Mouse (Mus musculus): ENCODE measurements around the gene Mettl7a1. TPM values are rescaled to one million over a fixed set of nuclear protein-coding genes. Genes with fewer than 3 reads are reported as not detected.
"Not testable (repeated sequence)": the region's sequence is repeated elsewhere in the genome, so short reads cannot be mapped to it uniquely, and the experiment has no call there.

The Mettl7a1 gene
- polyA plus RNA-seq, 1 experiment from 2014 or later, result 13.2 TPM

DNA sequence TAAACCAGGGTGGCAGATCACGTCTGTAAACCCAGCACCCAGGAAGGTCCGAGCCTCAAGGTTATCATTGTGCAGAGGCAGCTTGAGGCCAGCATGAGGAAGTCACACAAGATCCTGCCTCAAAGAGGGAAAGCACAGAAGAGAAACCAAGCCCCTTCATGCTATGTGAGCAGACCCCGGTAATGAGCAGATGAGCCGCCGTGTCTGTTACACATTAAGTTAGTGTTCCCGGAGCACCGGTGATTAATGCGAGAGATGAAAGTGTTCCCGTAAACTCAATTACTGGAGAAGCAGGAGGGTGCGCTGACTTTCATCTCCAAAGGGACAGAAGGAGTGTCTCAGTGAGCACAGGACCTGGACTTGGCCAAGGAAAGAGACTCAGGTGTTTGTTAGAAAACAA is 25.4 kb downstream of the Mettl7a1 start:
- H3K27me3 ChIP-seq; H3K9ac ChIP-seq; H3K4me3 ChIP-seq (replicated peaks); H3K9me3 ChIP-seq (replicated peaks); H3K27ac ChIP-seq; H3K4me1 ChIP-seq; H3K4me2 ChIP-seq; H3K36me3 ChIP-seq: not testable (repeated sequence)
- ATAC-seq (replicated peaks; ENCODE audit: low FRiP score), result peak; percentile 72
- WGBS, result 43% methylated on average over 10 of the region's 10 CpGs

DNA sequence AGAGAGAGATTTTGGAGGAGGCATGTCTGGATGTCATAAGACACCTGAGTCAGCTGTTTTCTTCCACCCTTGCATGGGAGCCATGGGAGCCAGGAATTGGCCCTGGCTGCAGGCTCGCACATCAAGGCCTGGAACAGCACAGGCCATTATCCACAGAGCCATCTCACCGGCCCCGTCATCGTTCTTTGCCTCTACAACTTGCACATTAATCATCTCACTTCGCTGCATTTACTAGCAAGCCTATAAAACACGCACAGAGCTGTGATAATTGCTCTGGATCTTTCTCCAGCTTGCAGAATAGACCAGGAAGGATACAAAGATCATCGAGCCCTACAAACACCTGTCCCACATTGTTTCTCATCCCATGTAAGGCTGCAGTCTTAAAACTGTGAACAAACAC is 26.8 kb downstream of the Mettl7a1 start:
- Histone ChIP-seq H3K4me3 (replicated peaks) (no peak overlapping the region), H3K27me3 (no peaks in the 10 kb centered on the region), H3K4me2 (no peak overlapping the region), H3K9me3 (replicated peaks) (no peaks in the 10 kb centered on the region), H3K36me3 (no peaks in the 10 kb centered on the region), H3K27ac (no peak overlapping the region), H3K9ac (no peak overlapping the region), H3K4me1 (0 out of 2 replicates have a peak, but pooled peaks cover 4% of the 10 kb centered on the region)
- ATAC-seq (replicated peaks; ENCODE audit: low FRiP score), result no peak
- WGBS, result 40% methylated on average over 7 of the region's 7 CpGs

DNA sequence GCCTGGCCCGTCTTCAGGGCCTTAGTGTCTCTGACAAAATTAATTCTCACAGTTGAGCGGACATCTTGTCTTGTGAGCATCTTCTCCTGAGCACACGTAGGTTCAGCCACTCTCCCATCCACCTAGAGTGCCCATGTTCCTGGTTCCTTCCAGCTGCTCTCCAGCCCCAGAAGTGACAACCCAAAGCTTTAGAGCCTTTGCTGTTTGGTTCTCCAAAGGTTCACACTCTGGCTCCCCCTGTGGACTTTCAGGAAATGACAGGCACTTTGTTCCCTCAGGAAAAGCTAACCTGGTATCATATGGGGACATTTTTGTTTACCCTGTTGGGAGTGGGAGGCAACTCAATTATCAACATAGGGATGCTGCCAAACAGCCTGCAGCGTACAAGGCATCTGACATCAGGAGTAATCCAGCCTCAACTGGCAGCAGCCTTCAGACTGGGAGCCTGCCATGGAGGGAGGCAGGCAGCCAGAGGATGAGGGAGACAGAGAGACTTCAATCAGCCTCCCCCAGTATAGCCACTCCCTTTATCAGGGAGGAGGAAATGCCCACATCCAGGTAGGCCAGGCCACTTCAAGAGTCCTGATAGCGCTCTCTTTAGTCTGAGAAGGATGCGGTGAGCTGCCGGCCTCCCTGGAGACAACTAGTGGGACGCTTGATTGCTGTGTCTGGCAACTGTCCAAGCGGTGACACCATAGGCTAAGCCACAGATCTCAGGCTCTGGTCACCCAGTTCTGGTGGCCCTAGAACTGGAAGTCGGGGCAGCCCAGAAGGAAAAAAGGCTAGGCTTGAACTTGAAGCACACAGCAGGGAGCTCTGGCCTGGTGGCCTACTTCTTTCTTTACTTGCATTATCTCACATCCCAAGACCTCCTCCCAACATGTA is 28.4 kb downstream of the Mettl7a1 start:
- not testable (repeated sequence) for H3K27me3 ChIP-seq; H3K4me1 ChIP-seq; H3K36me3 ChIP-seq; H3K27ac ChIP-seq; H3K4me3 ChIP-seq (replicated peaks); H3K9ac ChIP-seq; H3K9me3 ChIP-seq (replicated peaks); H3K4me2 ChIP-seq
- ATAC-seq (replicated peaks; ENCODE audit: low FRiP score), result 0 out of 2 replicates have a peak, but pooled peaks have one; percentile 29
- 55% methylated on average over 3 of the region's 10 CpGs for WGBS

DNA sequence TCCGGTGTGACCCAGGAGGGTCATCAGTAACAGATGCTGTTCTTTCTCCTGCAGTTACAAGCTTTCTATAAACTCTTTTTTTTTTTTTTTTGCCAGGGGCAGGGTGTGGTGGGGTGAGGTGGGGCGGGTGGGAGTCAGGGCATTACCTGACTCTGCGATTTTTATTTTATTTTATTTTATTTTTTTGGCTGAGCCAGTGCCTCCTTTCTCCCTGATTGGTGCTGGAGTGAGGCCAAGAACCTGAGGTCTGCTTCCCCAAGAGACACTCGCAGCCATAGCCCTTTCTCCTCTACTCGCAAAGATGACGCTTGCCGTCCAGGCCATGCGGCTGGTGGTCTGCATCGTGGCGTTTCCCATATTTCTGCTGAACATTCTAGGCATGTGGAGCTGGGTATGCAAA is 30.7 kb downstream of the Mettl7a1 start, which contains the start of gene Mettl7a3:
TSS of gene Mettl7a3 (plus strand) at position 301 of the 400 bp plus-strand sequence.
- Histone ChIP-seq H3K9ac (no peak within 1 kb of the TSS), H3K36me3 (no peaks in the 10 kb centered on the region), H3K27me3 (no peaks in the 10 kb centered on the region), H3K4me3 (replicated peaks) (no peak within 1 kb of the TSS), H3K27ac (no peak within 1 kb of the TSS), H3K4me1 (no peaks in the 10 kb centered on the region), H3K4me2 (no peak within 1 kb of the TSS), H3K9me3 (replicated peaks) (no peaks in the 10 kb centered on the region)
- 70% methylated on average over 10 of the region's 10 CpGs for WGBS
- ATAC-seq (replicated peaks; ENCODE audit: low FRiP score), result no peak

DNA sequence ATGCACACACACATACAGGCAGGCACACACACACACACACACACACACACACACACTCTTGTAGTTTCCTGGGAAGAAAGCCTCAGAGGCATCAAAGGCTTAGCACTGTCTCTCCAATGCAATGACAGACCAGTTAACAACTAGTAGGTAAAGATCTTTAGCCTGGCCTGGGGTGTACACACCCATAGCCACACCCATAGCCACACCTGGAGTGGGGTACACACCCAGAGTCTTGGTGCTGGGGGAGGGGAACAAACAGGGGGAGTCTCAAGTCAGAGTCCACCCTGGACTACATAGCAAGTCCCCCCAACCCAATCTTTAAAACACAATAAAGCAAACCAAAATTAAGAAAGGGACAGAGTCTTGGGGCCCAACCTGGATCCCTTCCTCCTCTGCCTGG is 33.4 kb downstream of the Mettl7a1 start:
- not testable (repeated sequence) for H3K9ac ChIP-seq; H3K4me2 ChIP-seq; H3K4me3 ChIP-seq (replicated peaks); H3K27ac ChIP-seq; H3K4me1 ChIP-seq; ATAC-seq (replicated peaks; ENCODE audit: low FRiP score); H3K36me3 ChIP-seq; H3K27me3 ChIP-seq; H3K9me3 ChIP-seq (replicated peaks)

DNA sequence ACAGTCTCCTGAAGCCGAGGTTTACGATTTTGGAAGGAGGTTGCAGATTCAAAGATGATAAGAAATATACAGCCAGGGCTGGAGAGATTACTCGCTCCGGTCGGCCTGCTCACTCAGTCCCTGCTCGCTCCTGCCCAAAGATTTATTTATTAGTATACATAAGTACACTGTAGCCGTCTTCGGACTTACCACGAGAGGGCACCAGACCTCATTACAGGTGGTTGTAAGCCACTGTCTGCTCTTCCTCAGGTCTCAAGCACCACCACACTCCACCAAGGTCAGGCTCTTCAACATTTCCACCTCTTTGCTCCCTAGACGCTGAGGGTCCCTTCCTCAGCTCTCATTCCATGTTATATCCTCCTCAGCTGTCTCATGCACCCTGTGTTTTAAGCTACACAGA is 33.9 kb downstream of the Mettl7a1 start:
- not testable (repeated sequence) for H3K9me3 ChIP-seq (replicated peaks); H3K4me1 ChIP-seq; H3K4me3 ChIP-seq (replicated peaks); H3K27ac ChIP-seq; H3K4me2 ChIP-seq; H3K9ac ChIP-seq; ATAC-seq (replicated peaks; ENCODE audit: low FRiP score); H3K27me3 ChIP-seq; H3K36me3 ChIP-seq
- 34% methylated on average over 10 of the region's 10 CpGs for WGBS

DNA sequence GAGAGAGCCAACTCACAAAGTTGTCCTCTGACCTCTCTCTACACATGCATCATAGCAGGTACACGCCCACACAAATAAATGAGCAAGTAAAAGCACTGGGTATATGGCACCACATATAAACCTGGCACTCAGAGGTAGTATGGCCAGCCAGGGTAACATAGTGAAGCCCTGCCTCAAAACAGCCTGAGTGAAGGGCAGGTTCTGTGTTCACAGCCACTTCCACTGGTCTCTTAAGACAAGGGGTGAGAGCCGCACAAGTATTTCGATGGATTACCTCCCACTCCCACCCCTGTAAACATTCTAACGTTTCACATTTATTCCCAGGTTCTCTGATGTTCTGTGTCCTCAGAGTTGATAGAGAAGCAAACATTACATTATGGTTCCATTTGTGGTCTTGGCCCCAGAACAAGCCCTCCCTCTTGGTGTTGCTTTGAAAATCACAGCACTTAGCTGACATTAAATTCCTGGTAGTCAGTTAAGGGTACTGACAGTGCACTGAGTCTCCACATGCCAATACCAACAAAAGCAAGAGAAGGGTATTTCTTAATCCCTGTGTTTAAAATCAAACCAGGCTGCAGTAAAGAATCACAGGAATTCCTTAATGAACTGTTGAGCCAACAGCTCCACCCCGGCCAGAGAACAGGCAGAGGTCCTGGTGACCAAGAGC is 37.5 kb downstream of the Mettl7a1 start:
- H3K27ac ChIP-seq; H3K27me3 ChIP-seq; ATAC-seq (replicated peaks; ENCODE audit: low FRiP score); H3K9me3 ChIP-seq (replicated peaks); H3K9ac ChIP-seq; H3K4me2 ChIP-seq; H3K4me1 ChIP-seq; H3K36me3 ChIP-seq; H3K4me3 ChIP-seq (replicated peaks): not testable (repeated sequence)
- WGBS, result 61% methylated on average over 5 of the region's 5 CpGs

DNA sequence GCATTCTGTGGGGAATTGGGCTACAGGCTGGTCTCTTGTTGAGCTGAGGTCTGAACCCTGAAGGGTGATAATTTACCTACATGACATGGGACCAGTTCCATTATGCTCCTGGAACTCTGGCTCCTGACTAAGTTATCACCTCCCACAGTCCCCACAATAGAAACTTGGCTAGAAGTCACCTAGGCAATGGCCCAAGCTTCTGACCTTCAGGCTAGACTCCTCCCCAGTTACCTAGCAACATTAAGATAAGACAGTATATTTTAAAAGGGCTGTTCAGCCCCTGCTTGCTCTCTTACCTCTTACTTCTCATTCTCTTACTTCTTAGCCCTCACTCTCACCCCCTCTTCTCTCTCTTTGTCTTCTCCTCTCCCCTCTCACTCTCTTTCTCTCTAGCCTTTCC is 41.5 kb downstream of the Mettl7a1 start:
- Histone ChIP-seq H3K36me3 (no peaks in the 10 kb centered on the region), H3K27me3 (no peaks in the 10 kb centered on the region), H3K9me3 (replicated peaks) (no peaks in the 10 kb centered on the region), H3K9ac (no peak overlapping the region), H3K4me1 (0 out of 2 replicates have a peak, but pooled peaks cover 9% of the 10 kb centered on the region), H3K4me3 (replicated peaks) (no peak overlapping the region), H3K4me2 (no peak overlapping the region), H3K27ac (no peak overlapping the region)
- ATAC-seq (replicated peaks; ENCODE audit: low FRiP score), result no peak

DNA sequence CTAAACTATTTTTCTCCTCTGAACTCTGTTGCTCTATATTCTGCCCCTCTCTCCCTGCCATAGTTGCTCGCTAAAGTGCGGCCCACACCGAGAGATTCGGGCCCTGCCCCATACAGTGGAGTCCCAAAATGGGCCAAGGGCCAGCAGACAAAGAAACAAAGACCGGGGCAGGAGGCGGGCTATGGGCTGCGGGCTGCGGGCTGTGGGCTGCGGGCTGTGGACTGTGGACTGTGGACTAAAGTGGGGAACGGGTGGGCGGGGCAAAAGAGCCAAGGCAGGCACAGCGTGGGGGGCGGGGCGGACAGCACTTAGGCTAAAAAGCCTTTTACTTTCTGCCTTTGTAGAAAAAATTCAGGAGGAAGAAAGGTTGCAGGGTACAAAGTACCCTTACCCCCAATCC is 42.8 kb downstream of the Mettl7a1 start:
- Histone ChIP-seq H3K9me3 (replicated peaks) (no peaks in the 10 kb centered on the region), H3K27ac (peak overlapping the region; percentile 13; the same call in 1 of the 2 replicates), H3K27me3 (no peaks in the 10 kb centered on the region), H3K9ac (no peak overlapping the region), H3K4me3 (replicated peaks) (no peak overlapping the region), H3K4me2 (no peak overlapping the region), H3K4me1 (0 out of 2 replicates have a peak, but pooled peaks cover 9% of the 10 kb centered on the region), H3K36me3 (no peaks in the 10 kb centered on the region)
- no peak; the same call in 1 of the 2 replicates for ATAC-seq (replicated peaks; ENCODE audit: low FRiP score)
- 75% methylated on average over 14 of the region's 14 CpGs for WGBS

DNA sequence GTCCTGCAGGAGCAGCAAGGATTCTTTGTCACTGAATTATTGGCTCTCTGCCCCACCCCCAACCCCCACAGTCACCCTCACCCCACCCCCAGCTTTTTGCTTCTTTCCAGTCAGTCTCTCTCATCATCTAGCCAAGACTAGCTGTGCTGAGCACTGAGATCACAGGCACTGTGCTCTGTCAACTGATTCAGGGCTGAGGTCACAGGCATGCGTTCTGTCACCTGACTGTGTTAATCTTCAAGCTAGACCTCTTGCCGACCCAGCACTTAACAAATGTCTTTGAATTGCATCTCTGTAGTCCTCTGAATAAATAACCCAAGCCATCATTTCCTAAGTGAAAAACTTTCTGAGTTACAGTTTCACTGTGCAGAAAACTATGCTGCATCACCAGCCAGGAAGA is 45.6 kb downstream of the Mettl7a1 start:
- peak; percentile 82 for ATAC-seq (replicated peaks; ENCODE audit: low FRiP score)
- Histone ChIP-seq H3K4me1 (0 out of 2 replicates have a peak, but pooled peaks cover 9% of the 10 kb centered on the region), H3K36me3 (no peaks in the 10 kb centered on the region), H3K9me3 (replicated peaks) (no peaks in the 10 kb centered on the region), H3K4me3 (replicated peaks) (no peak overlapping the region), H3K4me2 (no peak overlapping the region), H3K27ac (peak overlapping the region; percentile 59), H3K27me3 (no peaks in the 10 kb centered on the region), H3K9ac (no peak overlapping the region)
- WGBS, result 18% methylated on average over 2 of the region's 2 CpGs

DNA sequence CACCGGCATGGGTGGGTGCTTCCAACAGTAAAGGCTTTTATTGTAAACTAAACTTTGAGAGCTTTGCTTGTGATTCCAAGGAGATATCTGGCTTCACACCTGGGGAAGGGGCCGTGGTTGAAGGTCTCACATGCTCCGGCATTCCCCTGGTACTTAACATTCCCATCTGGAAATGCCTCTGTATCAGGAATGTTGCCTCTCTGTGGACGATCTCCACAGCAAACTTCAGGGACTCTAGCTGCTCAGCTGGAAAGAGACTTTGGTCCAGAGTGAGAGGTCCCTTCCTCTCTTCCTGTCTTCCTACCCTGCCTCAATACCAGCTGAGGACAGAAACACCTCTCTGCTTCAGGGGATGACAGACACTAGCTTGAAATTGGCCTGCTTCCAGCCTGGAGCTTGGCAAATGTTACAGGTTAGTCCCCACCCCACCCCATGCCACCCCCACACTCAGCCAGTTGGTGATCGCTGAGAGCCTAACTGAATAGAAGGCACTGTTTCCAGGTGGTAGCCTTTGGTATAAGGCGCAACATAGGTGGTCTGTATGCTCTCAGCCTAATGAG is 47.6 kb downstream of the Mettl7a1 start:
- 0 out of 2 replicates have a peak, but pooled peaks cover 9% of the 10 kb centered on the region for H3K4me1 ChIP-seq
- H3K9me3 ChIP-seq (replicated peaks), result no peaks in the 10 kb centered on the region
- no peak overlapping the region for H3K4me2 ChIP-seq
- no peak overlapping the region for H3K9ac ChIP-seq
- H3K27ac ChIP-seq, result no peak overlapping the region
- H3K4me3 ChIP-seq (replicated peaks), result no peak overlapping the region
- no peak for ATAC-seq (replicated peaks; ENCODE audit: low FRiP score)
- H3K27me3 ChIP-seq, result no peaks in the 10 kb centered on the region
- no peaks in the 10 kb centered on the region for H3K36me3 ChIP-seq
- WGBS, result 69% methylated on average over 6 of the region's 6 CpGs

DNA sequence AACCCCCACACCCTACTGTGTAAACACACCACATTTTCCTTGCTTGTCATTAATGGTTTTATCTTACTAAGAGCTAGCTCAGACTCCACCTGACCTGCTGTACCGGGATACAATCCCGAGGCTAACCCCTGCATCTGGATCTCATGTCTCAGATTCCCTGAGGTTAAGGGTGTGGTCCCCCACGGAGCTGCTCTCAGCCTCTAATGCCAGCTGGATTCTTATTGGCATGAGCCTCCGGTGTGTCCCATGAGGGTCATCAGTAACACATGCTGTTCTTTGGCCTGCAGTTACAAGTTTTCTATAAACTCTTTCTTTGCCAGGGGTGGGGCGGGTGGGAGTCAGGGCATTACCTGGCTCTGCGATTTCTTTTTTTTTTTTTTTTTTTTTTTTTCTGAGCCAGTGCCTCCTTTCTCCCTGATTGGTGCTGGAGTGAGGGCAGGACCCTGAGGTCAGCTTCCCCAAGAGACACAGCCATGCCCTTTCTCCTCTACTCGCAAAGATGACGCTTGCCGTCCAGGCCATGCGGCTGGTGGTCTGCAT is 48.8 kb downstream of the Mettl7a1 start, which contains the start of the genes Methig1 and Mettl7a2:
TSS of gene Methig1 (plus strand) at position 439 of the 540 bp plus-strand sequence.
TSS of gene Mettl7a2 (plus strand) at position 490 of the 540 bp plus-strand sequence.
- Histone ChIP-seq H3K27me3 (no peaks in the 10 kb centered on the region), H3K9me3 (replicated peaks) (no peaks in the 10 kb centered on the region), H3K27ac (no peak within 1 kb of the TSS), H3K4me3 (replicated peaks) (no peak within 1 kb of the TSS), H3K9ac (no peak within 1 kb of the TSS), H3K36me3 (no peaks in the 10 kb centered on the region), H3K4me2 (no peak within 1 kb of the TSS), H3K4me1 (0 out of 2 replicates have a peak, but pooled peaks cover 9% of the 10 kb centered on the region)
- ATAC-seq (replicated peaks; ENCODE audit: low FRiP score), result no peak
- 83% methylated on average over 10 of the region's 10 CpGs for WGBS
